Mouse (Mus musculus) left cerebral cortex, adult 2 months (tissue): ENCODE results near the gene Gm10375. TPM values are rescaled to one million over a fixed set of nuclear protein-coding genes. Genes with fewer than 3 reads are reported as not detected.
"Not testable (repeated sequence)": the region's sequence is repeated elsewhere in the genome, so short reads cannot be mapped to it uniquely, and the experiment has no call there.

Source experiments
- DNase-seq, 2 experiments: peaks; one replicate each; pipeline ENCODE4 v3.0.0; 2021 to 2022; ENCODE audit warnings: low spot score in 2 of 2, mixed read lengths in 1 of 2; ENCODE audit errors: extremely low spot score in 1 of 2
- H3K27ac ChIP-seq: fragments of 200-600 bp; 2 replicates; pipeline ENCODE4 v1.8.1; 2022
- H3K4me3 ChIP-seq: fragments of 200-600 bp; 2 replicates; pipeline ENCODE4 v1.8.1; 2022
- intact Hi-C: fragments of 180-260 bp; cut with DNase I; formaldehyde crosslinking; loops from one replicate; pipeline ENCODE4 v1.15.1; 2025
- long read RNA-seq, 2 experiments: library from polyadenylated mRNA; stranded (forward); transcript quantifications; one replicate each; pipeline ENCODE4 v2.0.0; 2021; ENCODE audit warnings: borderline mapping rate in 2 of 2
- total RNA-seq, 2 experiments: library from RNA; stranded (reverse); gene quantifications; 2 replicates each; pipeline ENCODE4 v1.2.3; 2021

Gene Gm10375
- total RNA-seq: not detected
- long read RNA-seq, experiment 1: 0 reads
- long read RNA-seq, experiment 2: 0 reads

DNA sequence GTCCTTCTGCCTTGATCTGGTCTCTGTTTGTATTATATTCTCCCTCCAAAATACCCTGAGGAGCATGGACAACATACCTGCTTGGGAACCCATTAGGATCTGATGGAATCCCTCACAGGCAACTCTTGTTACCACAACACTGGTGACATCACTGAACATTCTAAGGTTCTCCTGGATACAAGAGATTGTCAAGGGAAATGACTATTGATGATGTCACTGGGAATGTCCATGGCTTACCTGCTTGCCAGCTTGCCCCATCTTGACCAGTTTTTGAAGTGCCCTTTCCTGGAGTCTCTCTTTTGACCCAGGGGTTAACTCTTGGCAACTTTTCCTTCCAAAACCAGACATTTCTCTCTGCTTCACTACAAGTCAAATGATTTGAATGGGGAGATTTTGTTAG lies at the start of gene Gm10375:
Gene Gm10375, minus strand, starts transcription at position 101 of the 400 bp plus-strand sequence.
- intact Hi-C loops, H3K4me3 ChIP-seq: not testable (repeated sequence)

DNA sequence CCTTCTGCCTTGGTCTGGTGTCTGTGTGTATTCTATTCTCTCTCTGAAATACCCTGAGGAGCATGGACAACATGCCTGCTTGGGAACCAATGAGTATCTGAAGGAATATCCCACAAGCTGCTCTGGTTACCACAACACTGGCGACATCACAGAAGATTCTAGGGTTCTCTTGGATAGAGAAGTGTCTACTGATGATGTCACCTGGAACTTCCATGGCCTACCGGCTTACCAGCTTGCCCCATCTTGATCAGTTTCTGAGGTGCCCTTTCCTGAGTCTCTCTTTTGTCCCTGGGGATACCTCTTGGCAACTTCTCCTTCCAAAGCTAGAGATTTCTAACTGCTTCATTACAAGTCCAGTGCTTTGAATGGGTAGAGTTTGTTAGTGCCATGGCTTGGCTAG lies 28.8 kb downstream of the Gm10375 start, which contains the start of gene Gm17654:
Gene Gm17654, minus strand, starts transcription at position 101 of the 400 bp plus-strand sequence.
- DNase-seq, H3K27ac ChIP-seq, intact Hi-C loops, H3K4me3 ChIP-seq: not testable (repeated sequence)

More for the DNA sequence above, at the start of gene Gm10375:
- not testable (repeated sequence) for DNase-seq, H3K27ac ChIP-seq

DNA sequence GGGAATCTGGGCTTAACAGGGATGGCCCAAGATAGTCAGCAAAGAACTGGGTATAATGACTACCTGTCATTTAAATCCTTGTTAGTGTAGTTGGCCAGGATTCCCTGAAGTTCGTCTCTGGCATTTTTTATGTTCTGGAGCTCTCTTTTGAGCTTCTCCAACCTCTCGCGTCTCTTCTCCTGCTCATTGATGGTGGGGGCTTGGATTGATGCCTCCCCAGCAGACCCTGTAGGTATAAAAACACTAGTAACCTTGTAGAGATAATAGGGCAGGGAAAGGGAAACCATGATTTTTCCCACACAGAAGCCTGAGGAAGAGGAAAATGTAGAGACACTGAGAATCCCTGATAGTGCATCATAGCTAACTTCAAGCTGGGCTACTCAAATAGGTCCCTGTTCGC lies 29.8 kb downstream of the Gm10375 start:
- H3K27ac ChIP-seq, H3K4me3 ChIP-seq, DNase-seq, intact Hi-C loops: not testable (repeated sequence)

Other genes with a start within 250 kb of the Gm10375 start
- not detected for gene Gm8138, start 191.7 kb downstream of the Gm10375 start, total RNA-seq
- gene Gm5799, start 64.4 kb downstream of the Gm10375 start, total RNA-seq: under 1 TPM in 1 of 2 experiments, not detected in 1; 0.93 TPM
- not detected for gene Gm17654, start 28.9 kb downstream of the Gm10375 start, total RNA-seq
- not detected for gene Gm8165, start 69.2 kb upstream of the Gm10375 start, total RNA-seq
- gene Gm7324, start 89.8 kb upstream of the Gm10375 start, total RNA-seq: 1 to 10 TPM; 1.7 to 1.8 TPM
- gene Gm16506, start 119.5 kb upstream of the Gm10375 start, total RNA-seq: not detected
- not detected for gene Gm6526, start 139.9 kb upstream of the Gm10375 start, total RNA-seq
- not detected for gene Gm8180, start 176.7 kb upstream of the Gm10375 start, total RNA-seq